Mouse (Mus musculus): Measurements from ENCODE around the gene Gabarapl1. TPM values are rescaled to one million over a fixed set of nuclear protein-coding genes. Genes with fewer than 3 reads are reported as not detected.

Gabarapl1 gene
- total RNA-seq, 4 experiments from 2014 or later, result 118 to 204 (median 178) TPM

DNA sequence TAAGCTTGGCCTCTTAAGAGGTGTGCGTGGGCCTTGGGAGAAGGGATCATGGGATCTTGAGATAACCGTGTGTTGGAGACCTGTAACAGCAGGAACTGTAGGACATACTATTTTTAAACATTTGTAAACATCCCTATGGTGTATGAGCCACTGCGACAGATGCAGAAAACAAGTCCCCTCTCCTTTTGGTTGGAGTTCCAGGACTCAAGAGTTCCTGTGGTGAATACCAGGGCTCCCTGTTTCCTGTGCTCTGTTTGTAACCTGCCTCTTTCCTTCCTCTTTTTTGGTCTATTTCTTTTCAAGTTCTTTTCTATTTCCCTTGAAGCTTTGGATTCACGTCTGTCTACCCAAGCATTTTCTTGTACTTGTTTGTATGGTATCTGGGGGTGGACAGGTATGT, 2.8 kb downstream of the Gabarapl1 start:
- no peak for DNase-seq (ENCODE audit: low spot score)

DNA sequence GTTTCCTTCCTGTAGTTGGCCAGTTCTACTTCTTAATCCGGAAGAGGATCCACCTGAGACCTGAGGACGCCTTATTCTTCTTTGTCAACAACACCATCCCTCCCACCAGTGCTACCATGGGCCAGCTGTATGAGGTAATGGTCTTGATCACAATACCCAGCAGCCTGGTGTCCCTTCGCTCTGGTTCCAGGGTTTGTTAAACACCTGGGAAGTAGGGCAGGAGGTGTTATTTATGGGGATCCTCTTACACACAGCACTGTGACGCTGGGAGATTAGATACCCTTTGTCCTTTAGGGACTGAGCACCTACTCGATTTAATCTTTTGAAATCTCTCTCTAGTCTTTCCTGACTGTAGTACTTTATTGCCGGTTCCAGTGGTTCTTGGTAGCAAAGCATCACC, 5.6 kb downstream of the Gabarapl1 start:
- no peak for DNase-seq (ENCODE audit: low spot score)

DNA sequence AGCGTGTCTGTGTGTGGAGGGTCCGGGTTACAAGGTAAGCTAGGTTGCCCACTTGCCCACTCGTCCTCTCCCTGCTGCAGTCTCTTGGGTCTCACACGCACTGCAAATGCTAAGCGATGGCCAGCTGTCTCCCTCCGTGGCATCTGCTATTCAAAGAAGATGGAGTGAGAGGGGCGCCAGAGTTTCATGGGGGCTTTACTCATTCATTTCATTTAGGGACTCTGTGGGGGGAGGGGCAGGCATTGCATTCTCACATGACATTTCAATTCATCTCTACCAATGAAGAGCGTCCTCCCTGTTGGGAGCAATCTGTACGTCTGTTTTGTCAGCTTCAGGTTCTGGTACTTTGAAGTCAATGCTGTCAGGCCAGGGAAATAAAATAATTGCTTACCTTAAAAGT, 9.0 kb downstream of the Gabarapl1 start:
- DNase-seq (ENCODE audit: low spot score), result no peak

GRCm38 (mm10) chr6:129542540-129542939, 9.6 kb downstream of the Gabarapl1 start:
- no peak for DNase-seq (ENCODE audit: low spot score)

DNA sequence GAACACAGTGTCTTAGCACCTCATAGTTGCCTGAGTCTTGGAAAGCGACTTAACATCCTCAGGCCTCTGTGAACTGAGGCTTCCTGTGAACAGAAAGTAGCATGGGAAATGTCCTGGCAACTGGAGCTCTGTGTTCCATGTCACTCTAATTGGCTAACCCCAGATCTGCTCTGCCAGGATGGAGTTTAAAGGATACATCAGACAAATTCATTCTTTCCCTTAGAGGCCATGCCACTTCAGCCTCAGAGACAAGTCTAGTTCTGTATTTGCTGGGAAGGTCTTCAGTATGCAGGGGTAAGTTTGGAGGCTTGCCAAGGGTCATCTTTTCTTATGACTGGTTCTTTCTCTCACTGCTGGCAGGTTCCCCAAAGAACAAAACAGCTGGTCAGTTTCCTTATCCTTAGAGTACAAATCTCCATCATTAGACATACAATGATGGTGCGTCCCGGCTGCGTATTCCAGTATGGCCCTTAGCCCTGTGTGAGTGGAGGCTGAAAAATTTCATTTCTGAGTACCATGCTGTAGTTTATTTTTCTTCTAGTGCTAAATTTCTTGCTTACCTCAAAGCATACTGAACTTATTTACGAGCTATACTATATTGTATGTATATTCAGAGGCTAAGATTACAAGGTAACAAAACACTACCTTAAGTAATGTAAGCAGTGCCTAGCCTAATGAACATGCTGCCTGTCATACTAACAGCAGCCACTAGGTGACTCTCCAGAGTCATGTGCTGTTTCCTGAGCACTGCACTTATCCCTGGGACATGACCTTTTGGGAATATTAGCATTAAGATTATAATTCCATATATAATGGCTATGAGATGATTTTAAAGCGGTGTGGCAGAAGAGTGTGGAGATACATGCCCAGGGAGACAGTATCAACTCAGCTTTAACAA, 11.0 kb downstream of the Gabarapl1 start:
- DNase-seq (ENCODE audit: low spot score), result peak; percentile 63

DNA sequence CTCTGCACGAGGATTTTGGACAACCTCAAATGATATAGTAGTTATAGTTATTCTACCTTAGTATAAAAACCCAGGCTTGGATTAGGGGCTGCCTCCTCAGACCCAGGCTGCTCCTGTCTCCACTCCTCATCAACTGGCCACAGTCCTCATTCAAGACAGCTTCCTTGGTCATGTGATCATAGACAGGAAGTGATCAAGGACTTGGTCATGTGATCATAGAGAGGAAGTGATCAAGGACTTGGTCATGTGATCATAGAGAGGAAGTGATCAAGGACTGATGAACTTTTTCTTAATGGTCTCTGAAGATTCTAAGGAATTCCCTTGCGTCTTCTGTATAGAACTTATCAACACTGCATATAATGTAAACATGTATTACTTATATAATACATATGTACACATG, 14.3 kb downstream of the Gabarapl1 start:
- no peak for DNase-seq (ENCODE audit: low spot score)

GRCm38 (mm10) chr6:129548009-129548408, 15.0 kb downstream of the Gabarapl1 start:
- no peak for DNase-seq (ENCODE audit: low spot score)

DNA sequence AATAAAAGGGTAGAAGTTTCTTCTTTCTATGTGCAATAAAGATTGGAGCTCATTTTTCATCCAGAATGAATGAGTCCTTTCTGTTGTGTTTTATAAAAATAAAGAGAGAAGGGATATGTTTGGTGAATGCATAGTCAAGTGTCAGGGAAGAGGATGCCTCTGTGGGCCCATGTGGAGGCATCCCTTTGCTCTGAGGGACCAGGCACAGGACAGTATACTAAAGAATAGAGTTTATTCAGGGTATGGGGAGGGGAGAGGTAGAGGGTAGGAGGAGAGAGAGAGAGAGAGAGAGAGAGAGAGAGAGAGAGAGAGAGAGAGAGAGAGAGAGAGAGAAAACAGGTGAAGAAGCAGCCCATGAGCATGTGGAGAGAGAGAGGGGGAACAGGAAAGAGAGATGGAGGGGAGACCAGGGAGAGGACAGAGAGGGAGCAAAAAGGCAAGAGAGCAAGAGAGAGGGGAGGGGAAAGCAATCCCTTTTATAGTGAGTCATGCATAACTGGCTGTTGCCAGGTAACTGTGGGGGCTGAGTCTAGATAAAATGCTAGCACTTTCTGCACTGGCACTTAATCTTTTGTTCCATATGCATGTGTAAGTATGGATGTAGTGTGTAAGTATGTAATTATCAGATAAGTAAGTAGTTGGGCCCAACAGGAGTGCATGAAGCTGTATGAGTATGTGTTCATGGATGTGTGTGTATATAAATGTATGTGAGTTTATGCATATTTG, 24.5 kb downstream of the Gabarapl1 start:
- no peak for DNase-seq (ENCODE audit: low spot score)

DNA sequence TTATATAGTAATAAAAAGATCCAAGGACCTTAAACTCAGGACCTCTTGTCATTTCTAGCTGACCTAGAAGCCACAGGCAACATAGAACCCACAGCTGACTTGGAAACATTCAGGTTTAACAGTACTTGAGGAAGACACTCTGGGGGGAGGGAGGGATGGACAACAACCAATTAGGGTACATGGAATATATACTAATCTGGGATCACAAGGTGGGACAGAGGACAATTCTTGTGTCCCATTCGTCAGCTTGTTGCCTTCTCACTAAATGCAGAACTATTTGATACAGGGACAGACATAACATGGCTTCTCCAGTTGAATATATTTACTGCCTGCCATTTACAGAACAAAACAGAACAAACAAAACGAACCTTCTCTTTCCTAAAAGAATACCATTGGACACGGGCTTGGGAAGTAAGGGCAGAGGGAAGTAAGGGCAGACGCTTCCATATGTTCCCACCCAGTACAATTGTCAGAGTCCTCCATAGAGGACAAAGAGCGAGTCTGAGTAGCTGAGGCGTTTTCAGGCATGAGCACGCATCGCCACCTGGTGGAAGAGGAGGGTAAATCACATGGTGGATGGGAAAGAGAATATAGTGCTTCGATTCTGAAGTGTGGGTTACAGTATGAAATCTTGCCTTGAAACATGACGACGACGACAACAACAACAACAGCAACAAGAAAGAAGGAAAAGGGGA, 26.1 kb downstream of the Gabarapl1 start:
- peak; percentile 62 for DNase-seq (ENCODE audit: low spot score)

GRCm38 (mm10) chr6:129559641-129560027, 26.7 kb downstream of the Gabarapl1 start:
- DNase-seq (ENCODE audit: low spot score), result no peak

GRCm38 (mm10) chr6:129565257-129565656, 32.3 kb downstream of the Gabarapl1 start:
- DNase-seq (ENCODE audit: low spot score), result no peak

GRCm38 (mm10) chr6:129575315-129575714, 42.4 kb downstream of the Gabarapl1 start:
- DNase-seq (ENCODE audit: low spot score), result peak; percentile 4

- no peak for DNase-seq (ENCODE audit: low spot score)
These were observed 44.6 kb downstream of the Gabarapl1 start, which contains the start of gene Klre1 for GRCm38 (mm10) chr6:129577605-129578004. Gene Klre1, plus strand, starts transcription at chr6:129577905.

GRCm38 (mm10) chr6:129581274-129581673, 48.3 kb downstream of the Gabarapl1 start:
- DNase-seq (ENCODE audit: low spot score), result no peak

DNA sequence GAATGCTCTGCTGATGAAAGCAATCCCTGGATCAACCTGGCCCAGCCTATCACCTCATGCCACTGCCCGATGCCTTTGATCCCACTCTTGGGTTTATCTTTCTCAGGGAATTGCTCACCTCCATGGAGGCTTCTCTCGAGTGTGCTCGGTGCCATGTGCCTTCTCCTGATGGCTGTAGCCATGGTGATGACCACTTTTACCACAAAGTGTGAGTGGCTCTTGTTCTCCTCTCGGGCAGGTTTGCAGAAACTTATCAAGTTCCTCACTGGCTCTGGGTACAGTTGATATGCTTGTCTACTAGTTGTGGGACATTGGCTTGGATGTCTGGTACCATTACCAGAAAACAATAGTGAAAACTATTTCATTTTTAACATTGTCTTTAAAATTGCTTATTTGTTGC, 48.9 kb downstream of the Gabarapl1 start:
- DNase-seq (ENCODE audit: low spot score), result no peak

- DNase-seq (ENCODE audit: low spot score), result no peak
These were observed 50.1 kb downstream of the Gabarapl1 start for GRCm38 (mm10) chr6:129583014-129583413.

DNA sequence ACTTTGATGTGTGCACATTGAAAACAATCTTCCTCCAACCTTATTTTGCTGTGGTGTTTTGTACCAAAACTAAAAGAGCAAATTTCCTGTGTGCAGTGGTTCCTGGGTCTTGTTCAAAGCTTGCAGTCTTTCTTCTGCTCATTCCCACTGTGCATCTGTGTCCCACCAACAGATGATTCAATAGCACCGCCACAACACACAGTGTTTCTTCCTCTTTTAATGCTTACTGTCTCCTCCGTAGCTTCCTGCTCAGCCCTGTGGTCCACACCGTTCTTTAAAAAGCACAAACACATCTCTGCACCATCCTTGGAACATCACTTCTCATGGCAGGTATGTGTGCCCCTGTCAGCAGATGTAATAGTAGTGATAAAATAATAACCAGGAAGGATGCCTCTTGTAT, 58.5 kb downstream of the Gabarapl1 start, which contains the start of gene Klrd1:
Gene Klrd1, plus strand, starts transcription at position 275 of the 400 bp plus-strand sequence.
- DNase-seq (ENCODE audit: low spot score), result no peak

Other genes starting within 250 kb of the Gabarapl1 start
- not detected for gene 4922502D21Rik, start 201.4 kb upstream of the Gabarapl1 start, total RNA-seq (2022)
- gene Clec12a, start 190.5 kb upstream of the Gabarapl1 start, total RNA-seq (2022), result 1 to 10 TPM in 1 of 4 experiments, under 1 TPM in 3; 0.43 to 1.2 (median 0.70) TPM
- gene Clec12b, start 147.3 kb upstream of the Gabarapl1 start, total RNA-seq (2022), result under 1 TPM in 1 of 4 experiments, not detected in 3; 0.25 TPM
- gene Clec1b, start 135.9 kb upstream of the Gabarapl1 start, total RNA-seq (2022), result 1 to 10 TPM; 1.3 to 2.3 (median 1.6) TPM
- under 1 TPM in 2 of 4 experiments, not detected in 2; 0.47 to 0.60 TPM for gene Clec9a, start 124.3 kb upstream of the Gabarapl1 start, total RNA-seq (2022)
- 10 to 100 TPM in 3 of 4 experiments, 1 to 10 TPM in 1; 7.7 to 13.1 (median 11.7) TPM for gene Clec1a, start 81.2 kb upstream of the Gabarapl1 start, total RNA-seq (2022)
- under 1 TPM in 2 of 4 experiments, not detected in 2; 0.20 to 0.31 TPM for gene Olr1, start 26.0 kb upstream of the Gabarapl1 start, total RNA-seq (2022)
- not detected for gene Tmem52b, start 20.6 kb upstream of the Gabarapl1 start, total RNA-seq (2022)
- gene Klre1, start 44.7 kb downstream of the Gabarapl1 start, total RNA-seq (2022), result not detected
- gene Klrd1, start 58.6 kb downstream of the Gabarapl1 start, total RNA-seq (2022), result under 1 TPM in 1 of 4 experiments, not detected in 3; 0.35 TPM
- under 1 TPM in 2 of 4 experiments, not detected in 2; 0.27 to 0.34 TPM for gene Klrk1, start 90.7 kb downstream of the Gabarapl1 start, total RNA-seq (2022)
- gene Klrc3, start 110.2 kb downstream of the Gabarapl1 start, total RNA-seq (2022), result not detected
- not detected for gene Klrc2, start 127.5 kb downstream of the Gabarapl1 start, total RNA-seq (2022)
- under 1 TPM in 1 of 4 experiments, not detected in 3; 0.22 TPM for gene Klrc1, start 145.8 kb downstream of the Gabarapl1 start, total RNA-seq (2022)
- gene Klri1, start 184.0 kb downstream of the Gabarapl1 start, total RNA-seq (2022), result not detected
- not detected for gene Klri2, start 207.3 kb downstream of the Gabarapl1 start, total RNA-seq (2022)

All from heart, adult 8-10 months (tissue).